Mouse (Mus musculus) embryonic fibroblast, embryonic 13.5 days (primary cell): ENCODE measurements around the gene Sbf1.

Source experiments
- CTCF ChIP-seq: IDR thresholded peaks from 2 replicates; pipeline ENCODE4 v1.5.1; 2011; ENCODE audit warnings: mild to moderate bottlenecking, control low read depth, low read length, moderate library complexity, borderline replicate concordance; ENCODE audit not compliant: insufficient read depth
- POLR2A ChIP-seq: IDR thresholded peaks from 2 replicates; pipeline ENCODE4 v1.6.1; 2011; ENCODE audit warnings: low read depth, mild to moderate bottlenecking, control low read depth, low read length, moderate library complexity

DNA sequence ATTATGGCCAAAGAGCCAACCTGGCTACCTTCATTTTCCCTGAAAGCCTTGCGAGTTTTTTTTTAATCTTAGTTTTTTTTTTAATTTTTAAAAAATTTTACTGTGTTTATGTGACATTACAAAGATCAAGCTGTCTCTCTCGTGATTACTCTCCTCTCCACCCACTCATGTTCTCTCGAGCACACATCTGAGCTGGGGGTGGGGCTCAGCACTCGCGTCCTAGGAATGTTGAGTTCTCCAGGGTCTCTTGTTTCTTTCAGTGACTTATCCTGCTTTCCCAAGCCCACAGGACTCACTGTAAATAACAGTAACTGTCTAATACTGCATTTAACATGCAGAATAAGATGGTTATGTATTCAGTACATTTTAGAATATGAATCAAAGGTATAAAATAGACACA, 50.6 kb downstream of the Sbf1 start:
- TF ChIP-seq POLR2A (no peak), CTCF (no peak)
